Mouse (Mus musculus): ENCODE measurements around the gene Wdr41. TPM values are rescaled to one million over a fixed set of nuclear protein-coding genes. Genes with fewer than 3 reads are reported as not detected.

The Wdr41 gene
- polyA plus RNA-seq, 1 experiment from 2014 or later: 17.6 TPM

- H3K36me3 ChIP-seq (ENCODE audit: control insufficient read depth, insufficient read depth, low read length): no peaks in the 10 kb centered on the region
- H3K4me3 ChIP-seq (ENCODE audit: low read depth, low read length): no peak overlapping the region
- ATAC-seq (ENCODE audit: insufficient number of reproducible peaks, low FRiP score, low TSS enrichment, low read depth): no peak
- no peak for DNase-seq (ENCODE audit: low spot score)
- no peak overlapping the region for H3K4me2 ChIP-seq (ENCODE audit: low read depth, severe bottlenecking)
- no peak overlapping the region for H3K27ac ChIP-seq (replicated peaks; ENCODE audit: low read depth, low read length)
- no peak overlapping the region for H3K9ac ChIP-seq (ENCODE audit: low read length)
- H3K9me3 ChIP-seq (ENCODE audit: control insufficient read depth, low read length): no peaks in the 10 kb centered on the region
- 0 out of 2 replicates have a peak, but pooled peaks cover 3% of the 10 kb centered on the region for H3K4me1 ChIP-seq (ENCODE audit: control insufficient read depth, insufficient read depth, low read length)
- H3K27me3 ChIP-seq (ENCODE audit: control insufficient read depth, insufficient read depth, low read length): no peaks in the 10 kb centered on the region
Measured at GRCm38 (mm10) chr13:95070268-95070667, 94.1 kb downstream of the Wdr41 start.

Other genes starting within 250 kb of the Wdr41 start
- 320 and 330 TPM in 2 replicates for gene Tbca, start 187.4 kb upstream of the Wdr41 start, polyA plus RNA-seq (2014; fragmentation: Nextera tagmentation; extraction: Ambion mirVana)
- not detected in 2 replicates for gene Otp, start 100.7 kb upstream of the Wdr41 start, polyA plus RNA-seq (2014; fragmentation: Nextera tagmentation; extraction: Ambion mirVana)

Data from limb, embryonic 11.5 days (tissue).